Mouse (Mus musculus) large intestine, adult 2 months (tissue): ENCODE data around the gene Slc25a18. TPM values are rescaled to one million over a fixed set of nuclear protein-coding genes. Genes with fewer than 3 reads are reported as not detected.

ENCODE experiments used
- DNase-seq: peaks from one replicate; pipeline ENCODE4 v3.0.0-alpha.2; 2012; ENCODE audit warnings: low read depth, low spot score
- WGBS: fragments of 180-500 bp; shearing (Covaris S2); methylation state at CpG from one replicate; pipeline ENCODE4 v1.1.7; 2018; 5-methylcytosine and 5-hydroxymethylcytosine counted together
- polyA plus RNA-seq: library from polyadenylated mRNA; depleted of rRNA; stranded (reverse); fragments of >200 nt; gene quantifications from 2 replicates; pipeline ENCODE4 v1.2.3, GENCODE M21; 2012; rRNA removed

The Slc25a18 gene
- polyA plus RNA-seq, 1 experiment, result 0.10 TPM

- WGBS, result 2% methylated on average over 40 of the region's 40 CpGs
- peak; percentile 67 for DNase-seq
These were observed 62.3 kb downstream of the Slc25a18 start, which contains the start of gene Bcl2l13 for GRCm38 (mm10) chr6:120835474-120836374. Bcl2l13 (plus strand) TSS chr6:120836212.

DNA sequence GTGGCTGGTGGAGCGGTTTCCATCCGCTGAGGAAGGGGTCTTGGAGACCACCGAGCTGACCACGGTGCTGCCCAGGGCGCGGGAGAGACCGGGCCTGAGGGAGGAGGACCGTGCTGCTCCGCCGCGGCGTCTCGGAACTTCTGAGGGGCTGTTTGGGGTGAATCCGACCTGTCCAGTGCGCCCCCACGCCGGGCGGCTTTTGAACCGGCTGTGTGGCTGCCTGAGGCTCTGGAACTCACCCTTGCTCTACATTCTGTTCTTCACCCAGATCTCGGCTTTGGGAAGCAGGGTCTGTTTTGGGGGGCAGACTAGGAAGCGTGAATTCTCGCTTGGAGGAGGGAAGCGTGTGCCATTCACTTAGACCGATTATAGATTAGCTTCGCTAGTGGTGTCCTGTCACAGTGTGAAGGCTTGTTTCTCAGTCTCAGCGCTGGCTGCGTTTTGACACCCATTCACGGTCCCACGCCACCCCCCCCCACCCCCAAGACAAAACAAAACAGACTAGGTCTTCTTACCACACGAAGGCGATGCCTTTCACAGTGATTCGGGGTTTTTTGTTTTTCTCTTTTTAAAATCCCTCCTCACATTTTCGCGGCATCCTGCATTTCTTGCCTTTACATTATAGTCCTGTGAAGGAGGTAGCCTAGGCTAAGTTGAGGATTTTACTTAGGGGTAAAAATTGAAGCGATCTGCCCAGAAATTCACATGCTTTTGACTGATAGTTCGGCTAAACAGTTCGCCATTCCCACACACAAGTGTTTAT lies 63.2 kb downstream of the Slc25a18 start:
- DNase-seq, result no peak
- 3% methylated on average over 37 of the region's 37 CpGs for WGBS

DNA sequence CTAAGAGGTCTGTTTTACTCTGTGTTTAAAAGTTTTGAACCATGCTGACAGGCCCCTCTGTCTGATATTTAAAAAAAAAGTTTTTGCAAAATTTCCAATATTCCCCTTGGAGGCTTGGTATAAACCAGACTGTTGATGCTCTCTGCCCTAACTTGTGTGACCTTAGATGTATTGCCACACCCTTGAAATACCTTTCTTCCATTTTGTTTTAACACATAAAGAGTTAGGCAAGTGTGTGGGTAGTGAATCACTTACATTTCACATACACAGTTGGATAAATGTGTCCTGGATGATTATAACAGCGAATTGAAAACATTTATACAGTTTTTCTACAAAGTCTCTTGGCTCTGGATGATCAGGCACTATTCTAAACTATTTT lies 63.8 kb downstream of the Slc25a18 start:
- 59% methylated on average over 1 of the region's 1 CpGs for WGBS

DNA sequence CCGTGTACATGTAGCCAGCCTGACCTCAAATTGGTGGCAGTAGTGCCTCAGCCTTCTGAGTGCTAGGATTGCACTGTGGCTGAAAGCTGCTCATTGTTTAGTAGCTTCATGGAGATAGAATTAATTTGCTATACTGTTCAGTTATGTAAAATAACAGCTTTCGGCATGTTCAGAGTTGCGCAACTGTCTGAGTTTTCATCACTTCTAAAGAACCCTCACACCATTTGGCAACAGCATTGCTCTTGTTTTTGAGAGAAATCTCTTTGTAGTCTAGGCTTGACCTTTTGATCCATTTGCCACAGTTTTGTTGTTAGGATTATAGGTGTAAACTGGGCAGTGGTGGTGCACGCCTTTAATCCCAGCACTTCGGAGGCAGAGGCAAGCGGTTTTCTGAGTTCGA lies 66.9 kb downstream of the Slc25a18 start:
- WGBS, result 95% methylated on average over 7 of the region's 7 CpGs
- no peak for DNase-seq

More for the DNA sequence above, 63.8 kb downstream of the Slc25a18 start:
- DNase-seq, result no peak

- DNase-seq, result no peak
- 91% methylated on average over 5 of the region's 5 CpGs for WGBS
These were observed 68.4 kb downstream of the Slc25a18 start for GRCm38 (mm10) chr6:120841754-120842153.

Other genes with a start within 250 kb of the Slc25a18 start
- gene Hdhd5, start 242.3 kb upstream of the Slc25a18 start, polyA plus RNA-seq, result 17.4 and 19.0 TPM in 2 replicates
- 0.37 and 0.74 TPM in 2 replicates for gene Cecr2, start 107.2 kb upstream of the Slc25a18 start, polyA plus RNA-seq
- 112 and 137 TPM in 2 replicates for gene Atp6v1e1, start 49.2 kb downstream of the Slc25a18 start, polyA plus RNA-seq
- 11.3 and 17.5 TPM in 2 replicates for gene Bcl2l13, start 62.6 kb downstream of the Slc25a18 start, polyA plus RNA-seq
- 15.8 and 16.0 TPM in 2 replicates for gene Bid, start 143.3 kb downstream of the Slc25a18 start, polyA plus RNA-seq